Mouse (Mus musculus) hindbrain, postnatal 0 days (tissue): ENCODE data around the gene Ccl6. TPM values are rescaled to one million over a fixed set of nuclear protein-coding genes. Genes with fewer than 3 reads are reported as not detected.
"Not testable (repeated sequence)": the region's sequence is repeated elsewhere in the genome, so short reads cannot be mapped to it uniquely, and the experiment has no call there.

Experiments
- ATAC-seq: fragments of 200-750 bp; cut with Nextera tagmentation; 2 replicates; pipeline ENCODE4 v1.8.0; 2017; ENCODE audit warnings: mild to moderate bottlenecking, moderate TSS enrichment, moderate library complexity
- DNase-seq: peaks from one replicate; pipeline ENCODE4 v3.0.0-alpha.2; 2015; ENCODE audit warnings: low spot score
- H3K27ac ChIP-seq: fragments of 300-500 bp; sonication (generic); 2 replicates; pipeline ENCODE4 v1.5.1; 2014; ENCODE audit warnings: mild to moderate bottlenecking
- H3K27me3 ChIP-seq: fragments of 300-500 bp; sonication (generic); 2 replicates; pipeline ENCODE4 v1.6.1; 2014; ENCODE audit warnings: low read length, mixed read lengths; ENCODE audit not compliant: insufficient read depth
- H3K36me3 ChIP-seq: fragments of 300-500 bp; sonication (generic); 2 replicates; pipeline ENCODE4 v1.6.1; 2014; ENCODE audit warnings: low read length, mixed read lengths; ENCODE audit not compliant: insufficient read depth
- H3K4me1 ChIP-seq: fragments of 300-500 bp; sonication (generic); 2 replicates; pipeline ENCODE4 v1.6.1; 2014; ENCODE audit warnings: antibody characterized with exemption, low read length, mixed read lengths; ENCODE audit not compliant: insufficient read depth
- H3K4me2 ChIP-seq: fragments of 300-500 bp; sonication (generic); 2 replicates; pipeline ENCODE4 v1.6.1; 2014; ENCODE audit warnings: low read depth, mild to moderate bottlenecking, low read length, moderate library complexity, mixed read lengths
- H3K4me3 ChIP-seq: fragments of 300-500 bp; sonication (generic); 2 replicates; pipeline ENCODE4 v1.5.1; 2014; ENCODE audit warnings: low read length
- H3K9ac ChIP-seq: fragments of 300-500 bp; sonication (generic); replicated peaks from 2 replicates; pipeline ENCODE4 v1.6.1; 2014; ENCODE audit warnings: mild to moderate bottlenecking, low read length, moderate library complexity, mixed read lengths
- H3K9me3 ChIP-seq: fragments of 300-500 bp; sonication (generic); 2 replicates; pipeline ENCODE4 v1.6.1; 2016; ENCODE audit warnings: low read length, mixed read lengths
- CTCF ChIP-seq: IDR thresholded peaks from 2 replicates; pipeline ENCODE4 v1.5.1; 2016; ENCODE audit warnings: antibody characterized with exemption, control low read depth, low read depth
- WGBS: fragments of 180-500 bp; shearing (Covaris S2); extraction: QIAGEN DNeasy Blood & Tissue Kit; methylation state at CpG from one replicate; pipeline ENCODE4 v1.1.7; 2014; 5-methylcytosine and 5-hydroxymethylcytosine counted together
- polyA plus RNA-seq: library from polyadenylated mRNA; unstranded; fragments of >200 nt; fragmentation: Nextera tagmentation; extraction: Ambion mirVana; gene quantifications from 2 replicates; pipeline ENCODE4 v1.2.1, GENCODE M21; 2015
- total RNA-seq: library from RNA; depleted of rRNA; stranded (reverse); fragments of >200 nt; gene quantifications from 2 replicates; pipeline ENCODE4 v1.2.3, GENCODE M21; 2014; rRNA removed

Gene Ccl6
- total and polyA plus RNA-seq, 2 experiments from 2014 or later = 3.7 TPM; not detected in 1

DNA sequence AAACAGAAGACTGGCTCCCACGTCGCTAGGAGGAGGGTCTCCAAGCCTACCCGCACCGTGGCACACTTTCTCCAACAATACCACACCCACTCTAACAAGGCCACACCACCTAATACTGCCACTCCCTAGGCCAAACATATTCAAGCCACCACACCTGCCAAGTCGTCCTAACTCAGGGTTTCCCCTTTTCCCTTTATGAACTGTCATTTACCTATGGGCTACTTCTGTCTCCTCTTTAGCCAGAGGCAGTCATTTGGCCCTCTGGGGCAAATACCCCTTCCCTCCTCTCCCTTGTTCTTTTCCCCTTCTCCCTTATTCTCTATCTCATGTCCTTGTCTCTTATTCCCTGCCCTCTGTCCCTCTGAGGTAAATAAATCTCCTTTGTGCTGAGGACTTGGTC is 41.2 kb downstream of the Ccl6 start:
- Histone ChIP-seq H3K9me3 (no peaks in the 10 kb centered on the region), H3K9ac (no peak overlapping the region), H3K4me2 (no peak overlapping the region), H3K4me3 (no peak overlapping the region), H3K4me1 (no peaks in the 10 kb centered on the region), H3K27ac (no peak overlapping the region), H3K27me3 (no peaks in the 10 kb centered on the region), H3K36me3 (no peaks in the 10 kb centered on the region)
- DNase-seq = no peak
- no peak for TF ChIP-seq CTCF
- no peak for ATAC-seq
- 87% methylated on average over 5 of the region's 5 CpGs for WGBS

DNA sequence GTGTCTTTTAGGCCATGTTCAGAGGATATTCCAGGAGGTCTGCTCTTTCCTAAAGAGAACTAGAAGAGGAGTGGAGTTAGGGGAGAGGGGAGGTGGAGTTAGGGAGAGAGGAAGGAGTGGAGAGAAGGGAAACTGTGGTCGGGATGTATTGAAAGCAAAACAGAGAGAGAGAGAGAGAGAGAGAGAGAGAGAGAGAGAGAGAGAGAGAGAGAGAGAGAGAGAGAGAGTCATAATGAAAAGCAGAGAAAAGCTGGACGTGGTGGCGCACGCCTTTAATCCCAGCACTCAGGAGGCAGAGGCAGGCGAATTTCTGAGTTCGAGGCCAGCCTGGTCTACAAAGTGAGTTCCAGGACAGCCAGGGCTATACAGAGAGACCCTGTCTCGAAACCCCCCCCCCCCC is 41.9 kb downstream of the Ccl6 start:
- H3K9me3 ChIP-seq, H3K36me3 ChIP-seq, H3K4me2 ChIP-seq, DNase-seq, H3K9ac ChIP-seq, H3K27ac ChIP-seq, H3K27me3 ChIP-seq, ATAC-seq, H3K4me3 ChIP-seq, H3K4me1 ChIP-seq: not testable (repeated sequence)
- 87% methylated on average over 7 of the region's 7 CpGs for WGBS

DNA sequence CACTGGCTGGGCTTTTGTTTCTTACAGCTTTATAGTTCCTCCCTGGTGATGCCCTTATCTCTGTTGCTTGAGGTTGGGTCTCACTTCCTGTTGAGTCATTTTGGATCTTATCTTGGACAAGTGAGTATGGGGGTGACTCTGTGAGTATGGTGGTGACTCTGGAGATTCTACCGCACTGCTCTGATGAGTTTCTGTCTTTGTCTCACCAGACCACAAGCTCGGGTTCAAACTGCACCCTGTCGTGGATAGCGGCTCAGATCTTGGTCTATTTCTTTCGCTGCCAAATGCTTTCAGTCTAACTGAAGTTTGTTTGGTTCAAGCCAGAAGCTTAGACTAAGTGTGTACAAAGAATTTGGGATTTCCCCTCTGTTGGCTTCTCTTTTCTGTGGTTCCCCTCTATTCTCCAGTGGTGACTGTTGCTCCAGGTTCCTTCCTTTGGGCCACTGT is 42.7 kb downstream of the Ccl6 start:
- Histone ChIP-seq H3K4me1 (no peaks in the 10 kb centered on the region), H3K36me3 (no peaks in the 10 kb centered on the region), H3K27me3 (no peaks in the 10 kb centered on the region), H3K27ac (no peak overlapping the region), H3K9ac (no peak overlapping the region), H3K4me3 (no peak overlapping the region), H3K9me3 (no peaks in the 10 kb centered on the region), H3K4me2 (no peak overlapping the region)
- 87% methylated on average over 5 of the region's 5 CpGs for WGBS
- ATAC-seq (no peak), DNase-seq (no peak)
- TF ChIP-seq CTCF = no peak

DNA sequence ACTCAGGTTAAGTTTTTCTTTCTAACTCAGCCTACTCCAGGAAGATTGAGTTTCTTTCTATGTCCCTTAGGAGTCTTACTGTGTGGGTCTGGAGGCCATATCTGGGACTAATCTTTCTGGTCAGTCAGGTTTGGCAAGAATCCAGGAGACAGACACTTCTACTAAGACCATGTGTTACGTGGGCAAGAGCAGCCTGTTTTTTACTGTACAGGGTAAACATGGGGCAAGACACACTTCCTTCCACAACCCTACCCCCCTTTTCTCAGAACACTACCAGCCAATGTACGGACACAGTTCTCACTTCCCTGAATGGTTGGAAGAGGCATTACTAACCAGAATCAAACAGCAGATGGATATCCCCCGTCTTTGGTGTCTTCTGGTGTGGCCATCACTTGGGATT is 48.7 kb downstream of the Ccl6 start:
- WGBS = 80% methylated on average over 3 of the region's 3 CpGs
- H3K4me1 ChIP-seq = no peaks in the 10 kb centered on the region
- no peaks in the 10 kb centered on the region for H3K27me3 ChIP-seq
- no peaks in the 10 kb centered on the region for H3K36me3 ChIP-seq
- H3K4me3 ChIP-seq = no peak overlapping the region
- H3K27ac ChIP-seq = no peak overlapping the region
- DNase-seq (no peak), ATAC-seq (no peak)
- no peak overlapping the region for H3K4me2 ChIP-seq
- H3K9ac ChIP-seq = no peak overlapping the region
- TF ChIP-seq CTCF = no peak
- no peaks in the 10 kb centered on the region for H3K9me3 ChIP-seq

DNA sequence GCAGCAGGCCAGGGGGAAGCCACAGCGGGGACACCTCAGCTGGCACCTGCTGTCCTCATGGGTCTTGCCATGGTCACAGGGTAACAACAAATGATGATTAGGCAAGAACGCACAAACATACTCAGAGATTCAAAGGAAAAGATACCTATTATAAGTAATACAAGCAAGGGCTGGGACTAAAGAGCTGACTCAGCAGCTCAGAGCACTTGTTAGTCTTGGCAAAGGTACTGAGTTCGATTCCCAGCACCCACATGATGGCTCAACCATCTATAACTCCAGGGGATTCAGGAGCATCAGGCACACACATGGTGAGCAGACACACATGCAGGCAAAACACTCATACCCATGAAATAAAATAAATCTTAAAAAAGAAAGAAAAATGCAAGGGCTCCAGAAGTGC is 51.5 kb downstream of the Ccl6 start:
- Histone ChIP-seq H3K36me3 (no peaks in the 10 kb centered on the region), H3K9me3 (no peaks in the 10 kb centered on the region), H3K27ac (no peak overlapping the region), H3K4me1 (no peaks in the 10 kb centered on the region), H3K4me2 (no peak overlapping the region), H3K9ac (no peak overlapping the region), H3K27me3 (no peaks in the 10 kb centered on the region), H3K4me3 (no peak overlapping the region)
- no peak for ATAC-seq
- 91% methylated on average over 3 of the region's 3 CpGs for WGBS
- DNase-seq = no peak
- TF ChIP-seq CTCF = no peak

DNA sequence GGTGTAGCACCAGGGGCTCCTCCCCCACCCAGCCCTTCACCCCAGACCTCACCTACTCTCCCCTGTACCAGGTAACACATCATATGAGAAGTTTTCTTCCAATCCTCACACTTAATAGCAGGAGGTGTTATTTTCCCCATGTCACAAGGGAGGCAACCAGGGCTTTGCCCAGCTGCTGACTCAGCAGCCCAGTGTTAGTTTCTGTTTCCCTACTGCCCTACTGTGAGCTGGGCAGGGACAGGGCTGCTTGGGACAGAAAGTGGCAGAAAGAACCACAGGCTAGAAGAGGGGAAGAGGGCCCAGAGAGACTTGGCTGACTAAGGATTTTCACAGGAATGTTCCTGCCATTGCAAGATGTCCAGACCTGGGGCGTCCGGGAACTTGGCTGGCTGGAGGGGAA is 52.0 kb downstream of the Ccl6 start:
- no peak overlapping the region for H3K27ac ChIP-seq
- no peak overlapping the region for H3K4me2 ChIP-seq
- no peak for DNase-seq
- no peak overlapping the region for H3K4me3 ChIP-seq
- TF ChIP-seq CTCF = no peak
- no peaks in the 10 kb centered on the region for H3K4me1 ChIP-seq
- ATAC-seq = no peak
- WGBS = 73% methylated on average over 2 of the region's 2 CpGs
- no peaks in the 10 kb centered on the region for H3K27me3 ChIP-seq
- H3K9me3 ChIP-seq = no peaks in the 10 kb centered on the region
- no peak overlapping the region for H3K9ac ChIP-seq
- no peaks in the 10 kb centered on the region for H3K36me3 ChIP-seq

DNA sequence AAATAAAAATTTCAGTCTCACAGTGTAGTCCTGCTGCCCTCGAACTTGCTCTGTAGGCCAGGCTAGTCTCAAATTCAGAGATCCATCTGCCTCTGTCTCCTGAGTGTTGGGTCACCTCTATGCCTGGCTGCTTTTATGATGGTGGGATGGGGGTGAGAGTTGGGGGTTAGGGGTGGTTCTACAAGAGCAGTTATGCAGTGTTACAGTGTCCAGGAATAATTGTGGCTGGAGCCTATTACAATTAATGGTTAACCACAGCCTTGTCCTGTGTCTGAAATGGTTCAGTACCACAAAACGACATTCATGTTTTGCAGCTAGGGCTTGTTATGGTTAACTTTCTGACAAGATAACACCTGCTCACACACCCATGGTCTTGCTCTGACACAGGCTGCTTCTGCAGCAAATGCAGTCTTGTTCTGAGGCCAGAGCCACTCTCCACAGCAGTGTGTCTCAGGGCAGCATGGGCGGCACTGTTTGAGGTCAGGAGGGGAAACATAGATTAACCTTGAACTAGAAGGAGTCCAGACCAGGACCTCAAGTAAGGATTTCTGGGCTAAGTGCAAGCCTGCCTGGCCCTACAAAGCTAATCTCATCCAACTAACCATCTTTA is 54.1 kb downstream of the Ccl6 start:
- H3K4me3 ChIP-seq = no peak overlapping the region
- H3K4me1 ChIP-seq = no peaks in the 10 kb centered on the region
- no peak overlapping the region for H3K9ac ChIP-seq
- TF ChIP-seq CTCF = no peak
- DNase-seq = no peak
- H3K27ac ChIP-seq = no peak overlapping the region
- no peaks in the 10 kb centered on the region for H3K36me3 ChIP-seq
- H3K9me3 ChIP-seq = no peaks in the 10 kb centered on the region
- WGBS = 90% methylated on average over 3 of the region's 3 CpGs
- H3K4me2 ChIP-seq = no peak overlapping the region
- ATAC-seq = no peak
- no peaks in the 10 kb centered on the region for H3K27me3 ChIP-seq

Other genes with a start within 250 kb of the Ccl6 start
- 122 and 128 TPM in 2 replicates for gene Rasl10b, start 183.9 kb downstream of the Ccl6 start, total RNA-seq
- 42.2 and 44.6 TPM in 2 replicates for gene Rasl10b, start 183.9 kb downstream of the Ccl6 start, polyA plus RNA-seq
- gene Gas2l2, start 163.6 kb downstream of the Ccl6 start, total RNA-seq = 0.14 and 1.0 TPM in 2 replicates
- 0.69 and 1.4 TPM in 2 replicates for gene Gas2l2, start 163.6 kb downstream of the Ccl6 start, polyA plus RNA-seq
- gene 1700020L24Rik, start 155.4 kb downstream of the Ccl6 start, total RNA-seq = 0.37 and 4.8 TPM in 2 replicates
- gene 1700020L24Rik, start 155.4 kb downstream of the Ccl6 start, polyA plus RNA-seq = 0.65 and 1.4 TPM in 2 replicates
- 8.7 and 9.1 TPM in 2 replicates for gene Mmp28, start 130.0 kb downstream of the Ccl6 start, total RNA-seq
- gene Mmp28, start 130.0 kb downstream of the Ccl6 start, polyA plus RNA-seq = 2.4 and 2.6 TPM in 2 replicates
- gene Taf15, start 120.0 kb downstream of the Ccl6 start, total RNA-seq = 14.4 and 22.3 TPM in 2 replicates
- 13.2 and 13.6 TPM in 2 replicates for gene Taf15, start 120.0 kb downstream of the Ccl6 start, polyA plus RNA-seq
- not detected in 2 replicates for gene Heatr9, start 70.9 kb downstream of the Ccl6 start, total RNA-seq
- not detected in 2 replicates for gene Heatr9, start 70.9 kb downstream of the Ccl6 start, polyA plus RNA-seq
- not detected in 2 replicates for gene Ccl5, start 62.6 kb downstream of the Ccl6 start, total RNA-seq
- gene Ccl5, start 62.6 kb downstream of the Ccl6 start, polyA plus RNA-seq = 0.38 TPM in 1 of 2 replicates, not detected in the other
- gene Ccl9, start 14.5 kb downstream of the Ccl6 start, total RNA-seq = 0.97 and 1.9 TPM in 2 replicates
- gene Ccl9, start 14.5 kb downstream of the Ccl6 start, polyA plus RNA-seq = 1.7 and 1.9 TPM in 2 replicates
- not detected in 2 replicates for gene Rpl9-ps1, start 52.5 kb upstream of the Ccl6 start, total RNA-seq
- gene Rpl9-ps1, start 52.5 kb upstream of the Ccl6 start, polyA plus RNA-seq = not detected in 2 replicates
- gene Ccl3, start 56.3 kb upstream of the Ccl6 start, total RNA-seq = 2.8 TPM in 1 of 2 replicates, not detected in the other
- 1.4 TPM in 2 replicates for gene Ccl3, start 56.3 kb upstream of the Ccl6 start, polyA plus RNA-seq
- not detected in 2 replicates for gene Ccl4, start 69.5 kb upstream of the Ccl6 start, total RNA-seq
- gene Ccl4, start 69.5 kb upstream of the Ccl6 start, polyA plus RNA-seq = 0.39 and 0.77 TPM in 2 replicates
- gene Wfdc17, start 110.9 kb upstream of the Ccl6 start, total RNA-seq = not detected in 2 replicates
- 1.00 and 1.1 TPM in 2 replicates for gene Wfdc17, start 110.9 kb upstream of the Ccl6 start, polyA plus RNA-seq
- gene Wfdc18, start 115.9 kb upstream of the Ccl6 start, total RNA-seq = 0.84 TPM in 1 of 2 replicates, not detected in the other
- not detected in 2 replicates for gene Wfdc18, start 115.9 kb upstream of the Ccl6 start, polyA plus RNA-seq
- not detected in 2 replicates for gene Wfdc21, start 153.9 kb upstream of the Ccl6 start, total RNA-seq
- 0.78 TPM in 1 of 2 replicates, not detected in the other for gene Wfdc21, start 153.9 kb upstream of the Ccl6 start, polyA plus RNA-seq
- 24.6 and 28.5 TPM in 2 replicates for gene Heatr6, start 160.6 kb upstream of the Ccl6 start, total RNA-seq
- gene Heatr6, start 160.6 kb upstream of the Ccl6 start, polyA plus RNA-seq = 25.8 and 26.2 TPM in 2 replicates